Mouse (Mus musculus) forebrain, embryonic 12.5 days (tissue): ENCODE results near the gene Il22ra1. TPM values are rescaled to one million over a fixed set of nuclear protein-coding genes. Genes with fewer than 3 reads are reported as not detected.
"Not testable (repeated sequence)": the region's sequence is repeated elsewhere in the genome, so short reads cannot be mapped to it uniquely, and the experiment has no call there.

Experiments
- ATAC-seq: fragments of 200-750 bp; cut with Nextera tagmentation; 2 replicates; pipeline ENCODE4 v1.8.0; 2017; ENCODE audit warnings: moderate TSS enrichment; ENCODE audit not compliant: low FRiP score
- H3K27ac ChIP-seq: fragments of 300-500 bp; sonication (generic); 2 replicates; pipeline ENCODE4 v1.5.1; 2016; ENCODE audit warnings: mild to moderate bottlenecking
- H3K27me3 ChIP-seq: fragments of 300-500 bp; sonication (generic); 2 replicates; pipeline ENCODE4 v1.6.1; 2016; ENCODE audit warnings: mild to moderate bottlenecking
- H3K36me3 ChIP-seq: fragments of 300-500 bp; sonication (generic); replicated peaks from 2 replicates; pipeline ENCODE4 v1.6.1; 2016; ENCODE audit warnings: mild to moderate bottlenecking
- H3K4me1 ChIP-seq: fragments of 300-500 bp; sonication (generic); 2 replicates; pipeline ENCODE4 v1.6.1; 2016
- H3K4me2 ChIP-seq: fragments of 300-500 bp; sonication (generic); 2 replicates; pipeline ENCODE4 v1.6.1; 2016; ENCODE audit warnings: mild to moderate bottlenecking, moderate library complexity
- H3K4me3 ChIP-seq: fragments of 300-500 bp; sonication (generic); replicated peaks from 2 replicates; pipeline ENCODE4 v1.5.1; 2016; ENCODE audit warnings: mild to moderate bottlenecking
- H3K9ac ChIP-seq: fragments of 300-500 bp; sonication (generic); 2 replicates; pipeline ENCODE4 v1.6.1; 2016; ENCODE audit warnings: mild to moderate bottlenecking
- H3K9me3 ChIP-seq: fragments of 300-500 bp; sonication (generic); 2 replicates; pipeline ENCODE4 v1.6.1; 2016
- WGBS: fragments of 180-500 bp; shearing (Covaris S2); methylation state at CpG from one replicate; pipeline ENCODE4 v1.1.7; 2016; 5-methylcytosine and 5-hydroxymethylcytosine counted together
- polyA plus RNA-seq: library from polyadenylated mRNA; unstranded; fragments of >200 nt; fragmentation: Nextera tagmentation; extraction: Ambion mirVana; gene quantifications from 2 replicates; pipeline ENCODE4 v1.2.1, GENCODE M21; 2016

Gene Il22ra1
- polyA plus RNA-seq, 1 experiment from 2014 or later: not detected

- Histone ChIP-seq H3K27me3 (peaks cover 4% of the 10 kb centered on the region; the same call in 1 of the 2 replicates), H3K9me3 (no peaks in the 10 kb centered on the region), H3K4me2 (no peak overlapping the region), H3K4me1 (peaks cover 8% of the 10 kb centered on the region), H3K27ac (no peak overlapping the region), H3K36me3 (no peaks in the 10 kb centered on the region), H3K9ac (no peak overlapping the region), H3K4me3 (no peak overlapping the region)
- 90% methylated on average over 6 of the region's 6 CpGs for WGBS
- ATAC-seq: no peak
Measured at GRCm38 (mm10) chr4:135706045-135706444, 21.9 kb upstream of the Il22ra1 start.

- 0 out of 2 replicates have a peak, but pooled peaks have one; percentile 6 for ATAC-seq
- Histone ChIP-seq H3K4me2 (peak overlapping the region; percentile 45), H3K9ac (no peak overlapping the region), H3K4me1 (peaks cover 5% of the 10 kb centered on the region), H3K36me3 (no peaks in the 10 kb centered on the region), H3K9me3 (no peaks in the 10 kb centered on the region), H3K27me3 (no peaks in the 10 kb centered on the region; the same call in 1 of the 2 replicates), H3K4me3 (no peak overlapping the region), H3K27ac (no peak overlapping the region)
- 10% methylated on average over 8 of the region's 8 CpGs for WGBS
Measured at GRCm38 (mm10) chr4:135709072-135709564, 18.9 kb upstream of the Il22ra1 start.

GRCm38 (mm10) chr4:135709621-135710020 lies 18.4 kb upstream of the Il22ra1 start:
- Histone ChIP-seq H3K9ac (no peak overlapping the region), H3K27ac (no peak overlapping the region), H3K36me3 (no peaks in the 10 kb centered on the region), H3K4me3 (no peak overlapping the region), H3K4me2 (no peak overlapping the region), H3K9me3 (no peaks in the 10 kb centered on the region), H3K27me3 (no peaks in the 10 kb centered on the region; the same call in 1 of the 2 replicates), H3K4me1 (peaks cover 1% of the 10 kb centered on the region)
- no peak for ATAC-seq
- WGBS: 74% methylated on average over 11 of the region's 11 CpGs

GRCm38 (mm10) chr4:135710392-135710791 lies 17.6 kb upstream of the Il22ra1 start:
- WGBS: 90% methylated on average over 3 of the region's 3 CpGs
- no peak overlapping the region for H3K4me2 ChIP-seq
- no peaks in the 10 kb centered on the region for H3K36me3 ChIP-seq
- H3K9me3 ChIP-seq: no peaks in the 10 kb centered on the region
- H3K4me1 ChIP-seq: no peaks in the 10 kb centered on the region
- H3K27ac ChIP-seq: no peak overlapping the region
- no peak overlapping the region for H3K9ac ChIP-seq
- no peaks in the 10 kb centered on the region; the same call in 1 of the 2 replicates for H3K27me3 ChIP-seq
- ATAC-seq: no peak
- H3K4me3 ChIP-seq: no peak overlapping the region

GRCm38 (mm10) chr4:135714776-135715175 lies 13.2 kb upstream of the Il22ra1 start:
- no peaks in the 10 kb centered on the region for H3K36me3 ChIP-seq
- WGBS: 94% methylated on average over 8 of the region's 8 CpGs
- H3K4me1 ChIP-seq: no peaks in the 10 kb centered on the region
- H3K4me2 ChIP-seq: no peak overlapping the region
- H3K27ac ChIP-seq: no peak overlapping the region
- no peak overlapping the region for H3K4me3 ChIP-seq
- no peak overlapping the region for H3K9ac ChIP-seq
- H3K27me3 ChIP-seq: no peaks in the 10 kb centered on the region
- ATAC-seq: no peak
- no peaks in the 10 kb centered on the region for H3K9me3 ChIP-seq

DNA sequence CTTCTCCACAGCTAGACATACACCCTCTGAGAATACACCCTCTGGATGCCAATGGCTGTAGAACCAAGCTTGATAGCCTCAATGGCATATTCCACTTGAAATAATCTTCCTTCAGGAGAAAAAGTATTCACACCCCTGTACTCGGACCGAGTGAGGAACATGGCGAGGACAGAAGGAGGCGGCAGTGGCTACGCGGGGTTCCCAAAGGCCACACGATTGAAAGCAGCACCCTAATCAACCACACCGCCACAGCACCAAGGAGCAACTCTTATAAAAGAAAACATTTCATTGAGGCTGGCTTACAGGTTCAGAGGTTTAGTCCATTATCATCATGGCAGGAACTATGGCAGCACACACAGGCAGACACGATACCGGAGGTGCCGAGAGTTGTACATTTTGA lies 11.5 kb upstream of the Il22ra1 start:
- H3K27me3 ChIP-seq, ATAC-seq, H3K27ac ChIP-seq, H3K4me1 ChIP-seq, H3K4me3 ChIP-seq, H3K9me3 ChIP-seq, H3K4me2 ChIP-seq, H3K36me3 ChIP-seq, H3K9ac ChIP-seq: not testable (repeated sequence)
- 95% methylated on average over 11 of the region's 11 CpGs for WGBS

GRCm38 (mm10) chr4:135722540-135723290 lies 5.3 kb upstream of the Il22ra1 start:
- Histone ChIP-seq H3K4me3 (no peak overlapping the region), H3K27me3 (no peaks in the 10 kb centered on the region), H3K36me3 (no peaks in the 10 kb centered on the region), H3K4me2 (no peak overlapping the region), H3K9me3 (peaks cover 5% of the 10 kb centered on the region; the same call in 1 of the 2 replicates), H3K4me1 (0 out of 2 replicates have a peak, but pooled peaks cover 3% of the 10 kb centered on the region), H3K9ac (no peak overlapping the region), H3K27ac (no peak overlapping the region)
- 82% methylated on average over 17 of the region's 17 CpGs for WGBS
- ATAC-seq: no peak

- H3K4me1 ChIP-seq: 0 out of 2 replicates have a peak, but pooled peaks cover 3% of the 10 kb centered on the region
- ATAC-seq: no peak
- 79% methylated on average over 11 of the region's 11 CpGs for WGBS
- H3K27me3 ChIP-seq: 0 out of 2 replicates have a peak, but pooled peaks cover 3% of the 10 kb centered on the region
- H3K9me3 ChIP-seq: no peaks in the 10 kb centered on the region
- no peak overlapping the region for H3K9ac ChIP-seq
- no peak overlapping the region for H3K4me3 ChIP-seq
- H3K4me2 ChIP-seq: no peak overlapping the region
- H3K36me3 ChIP-seq: no peaks in the 10 kb centered on the region
- H3K27ac ChIP-seq: no peak overlapping the region
Measured at GRCm38 (mm10) chr4:135726416-135726815, 1.6 kb upstream of the Il22ra1 start.

GRCm38 (mm10) chr4:135730204-135730603 lies 2.2 kb downstream of the Il22ra1 start:
- Histone ChIP-seq H3K27me3 (0 out of 2 replicates have a peak, but pooled peaks cover 3% of the 10 kb centered on the region), H3K9me3 (no peaks in the 10 kb centered on the region), H3K9ac (no peak overlapping the region), H3K27ac (no peak overlapping the region), H3K4me2 (no peak overlapping the region), H3K4me3 (no peak overlapping the region), H3K36me3 (no peaks in the 10 kb centered on the region), H3K4me1 (no peaks in the 10 kb centered on the region)
- 78% methylated on average over 9 of the region's 9 CpGs for WGBS
- ATAC-seq: no peak

- 83% methylated on average over 8 of the region's 8 CpGs for WGBS
- H3K27me3 ChIP-seq: 0 out of 2 replicates have a peak, but pooled peaks cover 3% of the 10 kb centered on the region
- no peak overlapping the region for H3K9ac ChIP-seq
- H3K4me1 ChIP-seq: no peaks in the 10 kb centered on the region
- no peaks in the 10 kb centered on the region for H3K9me3 ChIP-seq
- no peak for ATAC-seq
- no peaks in the 10 kb centered on the region for H3K36me3 ChIP-seq
- no peak overlapping the region for H3K4me2 ChIP-seq
- H3K4me3 ChIP-seq: no peak overlapping the region
- no peak overlapping the region for H3K27ac ChIP-seq
Measured at GRCm38 (mm10) chr4:135730951-135731350, 3.0 kb downstream of the Il22ra1 start.

DNA sequence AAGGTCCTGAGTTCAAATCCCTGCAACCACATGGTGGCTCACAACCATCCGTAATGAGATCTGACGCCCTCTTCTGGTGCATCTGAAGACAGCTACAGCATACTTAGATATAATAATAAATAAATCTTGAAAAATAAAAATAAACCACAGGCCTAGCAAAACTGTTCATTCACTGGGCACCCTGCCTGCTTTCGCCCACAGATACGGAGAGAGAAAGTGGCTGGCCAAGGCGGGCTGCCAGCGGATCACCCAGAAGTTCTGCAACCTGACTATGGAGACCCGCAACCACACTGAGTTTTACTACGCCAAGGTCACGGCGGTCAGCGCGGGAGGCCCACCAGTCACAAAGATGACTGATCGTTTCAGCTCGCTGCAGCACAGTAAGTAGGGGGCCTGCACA lies 5.9 kb downstream of the Il22ra1 start:
- no peaks in the 10 kb centered on the region for H3K4me1 ChIP-seq
- H3K4me3 ChIP-seq: no peak overlapping the region
- H3K9me3 ChIP-seq: no peaks in the 10 kb centered on the region
- ATAC-seq: no peak
- no peak overlapping the region for H3K27ac ChIP-seq
- no peaks in the 10 kb centered on the region for H3K36me3 ChIP-seq
- WGBS: 97% methylated on average over 14 of the region's 14 CpGs
- H3K4me2 ChIP-seq: no peak overlapping the region
- H3K9ac ChIP-seq: no peak overlapping the region
- H3K27me3 ChIP-seq: 0 out of 2 replicates have a peak, but pooled peaks cover 3% of the 10 kb centered on the region

DNA sequence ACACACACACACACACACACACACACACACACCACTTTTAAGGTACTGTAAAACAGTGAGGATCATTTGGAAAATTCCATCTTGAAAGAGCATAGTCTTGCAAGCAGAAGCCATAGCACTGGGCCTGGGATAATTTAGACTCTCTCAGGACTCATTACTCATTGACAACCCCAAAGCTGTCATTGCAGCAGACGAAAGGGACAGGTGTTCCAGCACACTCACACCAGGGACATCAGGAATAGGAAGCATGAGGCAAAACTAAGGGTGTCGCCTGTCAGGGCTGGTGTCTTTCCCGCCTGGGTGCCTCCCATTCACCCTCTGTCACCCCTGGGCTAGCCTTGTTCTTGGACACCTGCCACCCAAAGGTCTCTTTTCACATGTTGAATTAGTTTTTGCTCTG lies 8.9 kb downstream of the Il22ra1 start:
- Histone ChIP-seq H3K4me1 (no peaks in the 10 kb centered on the region), H3K9me3 (no peaks in the 10 kb centered on the region), H3K9ac (no peak overlapping the region), H3K27me3 (no peaks in the 10 kb centered on the region), H3K4me2 (no peak overlapping the region), H3K4me3 (no peak overlapping the region), H3K27ac (no peak overlapping the region), H3K36me3 (no peaks in the 10 kb centered on the region)
- WGBS: 85% methylated on average over 3 of the region's 3 CpGs
- no peak for ATAC-seq

DNA sequence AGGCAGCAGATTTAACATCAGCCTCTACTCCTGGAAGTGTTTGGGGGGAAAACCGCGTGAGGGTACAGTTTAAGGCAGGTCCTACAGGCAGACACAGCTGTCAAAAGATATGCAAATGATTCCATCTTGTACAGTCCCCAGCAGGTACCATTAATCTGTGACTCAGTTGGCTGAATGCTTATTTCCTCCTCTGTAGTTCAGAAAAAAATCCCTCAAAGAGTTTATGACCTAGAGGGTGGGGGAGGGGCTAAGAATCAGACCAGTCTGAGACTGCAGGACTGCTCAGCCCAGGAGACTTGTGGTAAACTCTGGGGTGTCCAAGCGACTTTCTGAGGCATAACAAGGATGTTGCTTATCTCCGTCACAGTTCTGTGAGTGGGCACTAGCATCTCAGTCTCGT lies 10.3 kb downstream of the Il22ra1 start:
- Histone ChIP-seq H3K4me1 (no peaks in the 10 kb centered on the region), H3K4me3 (no peak overlapping the region), H3K27ac (no peak overlapping the region), H3K36me3 (no peaks in the 10 kb centered on the region), H3K9me3 (no peaks in the 10 kb centered on the region), H3K9ac (no peak overlapping the region), H3K27me3 (no peaks in the 10 kb centered on the region), H3K4me2 (no peak overlapping the region)
- no peak for ATAC-seq
- WGBS: 71% methylated on average over 5 of the region's 5 CpGs
